Mouse (Mus musculus) c-Kit-negative CD71-positive TER-119-positive erythroid progenitor cells, embryonic 14.5 days (primary cell): ENCODE results near the gene Gpr19.

Experiments
- DNase-seq: peaks from one replicate; pipeline ENCODE4 v3.0.0-alpha.2; 2013; ENCODE audit warnings: low read depth, low spot score

The Gpr19 gene

DNA sequence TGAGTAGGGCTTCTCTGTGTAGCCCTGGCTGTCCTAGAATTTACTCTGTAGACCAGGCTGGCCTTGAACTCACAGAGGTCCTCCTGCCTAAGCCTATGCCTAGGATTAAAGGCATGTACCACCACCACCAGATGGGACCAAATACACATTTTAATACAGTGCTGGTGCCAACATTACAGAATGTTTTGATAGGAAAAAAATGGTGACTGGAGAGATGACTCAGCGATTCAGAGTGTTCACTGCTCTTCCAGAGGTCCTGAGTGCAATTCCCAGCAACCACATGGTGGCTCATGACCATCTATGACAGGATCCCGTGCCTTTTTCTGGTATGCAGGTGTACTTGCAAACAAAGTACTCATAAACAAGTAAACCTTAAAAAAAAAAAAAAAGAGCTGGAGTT, 48.9 kb downstream of the Gpr19 start:
- no peak for DNase-seq

DNA sequence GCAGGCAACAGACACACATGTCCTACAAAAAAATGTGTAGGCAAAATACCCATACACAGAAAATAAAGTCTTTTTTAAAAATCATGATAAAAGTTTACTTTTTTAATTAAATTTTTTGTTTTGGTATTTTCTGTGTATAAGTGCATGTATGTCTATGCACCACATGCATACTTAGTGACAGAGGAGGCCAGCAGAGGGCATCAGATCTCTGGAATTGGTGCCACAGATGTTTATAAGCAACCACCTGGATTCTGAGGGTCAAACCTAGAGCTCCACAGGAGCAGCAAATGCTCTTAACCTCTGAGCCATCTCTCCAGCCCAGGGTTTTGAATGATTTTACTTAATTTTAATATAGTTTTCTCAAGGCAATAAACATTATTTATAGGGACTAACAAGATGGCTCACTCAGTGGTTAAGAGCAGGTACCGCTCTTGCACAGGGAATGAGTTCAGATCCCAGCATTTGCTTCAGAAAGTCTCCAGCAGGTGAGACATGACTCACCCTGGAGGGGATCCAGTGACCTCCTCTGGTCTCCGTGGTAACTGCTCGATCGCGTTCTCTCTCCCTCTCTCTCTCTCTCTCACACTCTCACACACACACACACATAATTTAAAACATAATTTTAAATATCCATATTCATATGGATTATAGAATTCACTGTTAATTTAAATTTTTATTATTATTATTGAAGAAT, 50.0 kb downstream of the Gpr19 start:
- DNase-seq: peak; percentile 12

DNA sequence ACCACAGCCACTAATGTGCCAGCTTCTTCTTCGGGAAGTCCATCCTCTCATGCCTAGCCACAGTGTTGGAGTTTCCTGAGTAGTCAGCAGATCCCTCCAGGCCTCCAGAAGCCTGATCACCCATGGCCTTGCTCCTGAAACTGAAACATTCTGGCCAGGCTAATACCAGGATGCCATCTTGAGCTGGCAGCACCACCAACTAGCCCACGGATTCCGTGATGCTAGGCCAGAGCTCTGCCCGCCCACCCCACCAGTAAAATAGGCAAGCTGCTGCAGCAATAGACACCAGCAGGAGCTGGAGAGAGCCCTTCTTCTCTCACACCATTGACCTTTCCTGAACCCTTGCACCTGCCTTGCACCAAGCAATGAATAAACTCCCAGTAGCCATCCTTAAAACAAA, 50.8 kb downstream of the Gpr19 start:
- no peak for DNase-seq

DNA sequence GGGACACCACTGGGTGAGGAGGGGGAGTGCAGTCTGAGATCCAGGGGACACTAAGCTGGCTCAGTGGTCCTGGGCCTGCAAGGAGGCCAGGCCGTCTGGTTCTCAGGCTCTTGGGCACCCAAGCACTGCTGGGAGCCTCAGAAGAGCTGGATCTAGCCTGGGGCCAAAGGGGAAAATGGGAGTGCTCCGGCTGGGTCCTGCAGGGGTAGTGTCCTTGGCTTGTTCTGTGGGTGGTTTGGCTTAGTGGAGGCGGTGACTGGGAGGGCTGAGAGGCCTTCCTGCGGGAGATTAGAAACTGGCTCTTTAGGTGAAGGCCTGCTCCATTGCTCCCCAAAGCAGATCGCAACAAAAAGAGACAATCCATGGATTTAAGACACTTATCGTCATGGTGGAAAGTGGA, 52.1 kb downstream of the Gpr19 start:
- DNase-seq: no peak

DNA sequence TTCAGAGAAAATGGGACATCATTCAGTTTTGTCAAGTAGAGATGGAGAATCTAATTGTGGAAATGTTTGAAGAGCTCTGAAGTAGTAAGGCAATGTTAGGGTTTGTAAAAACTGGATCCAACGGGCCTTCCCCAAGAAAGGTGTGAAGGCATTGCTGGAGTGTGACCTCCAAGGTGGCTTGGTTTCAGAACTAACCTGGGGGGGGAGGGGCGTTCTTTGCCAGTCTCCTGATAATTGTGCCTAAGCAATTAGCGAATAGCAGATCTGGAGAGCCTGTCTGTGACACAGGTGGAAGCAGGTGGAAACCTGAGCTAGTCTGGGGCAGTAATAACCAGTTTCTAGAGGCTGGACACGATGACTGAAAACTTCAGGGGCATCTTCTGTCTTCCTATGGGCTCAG, 52.7 kb downstream of the Gpr19 start:
- DNase-seq: no peak

DNA sequence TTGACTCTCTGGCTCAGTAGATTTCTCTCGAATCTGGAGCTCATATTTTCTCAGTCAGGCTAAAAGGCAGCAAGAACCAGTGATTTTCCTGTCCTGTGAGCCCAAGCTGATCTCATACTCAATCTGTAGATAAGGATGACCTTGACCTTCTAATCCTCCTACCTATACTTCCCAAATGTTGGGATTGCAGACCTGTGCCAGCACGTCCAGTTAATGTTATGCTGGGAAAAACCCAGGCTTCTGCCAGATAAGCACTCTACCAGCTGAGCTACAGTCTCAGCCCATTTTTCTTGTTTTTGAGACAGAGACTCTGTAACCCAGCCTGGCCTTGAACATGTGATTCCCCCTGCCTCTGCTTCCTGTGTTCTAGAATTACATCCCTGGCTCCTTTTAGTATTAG, 58.0 kb downstream of the Gpr19 start:
- DNase-seq: no peak

DNA sequence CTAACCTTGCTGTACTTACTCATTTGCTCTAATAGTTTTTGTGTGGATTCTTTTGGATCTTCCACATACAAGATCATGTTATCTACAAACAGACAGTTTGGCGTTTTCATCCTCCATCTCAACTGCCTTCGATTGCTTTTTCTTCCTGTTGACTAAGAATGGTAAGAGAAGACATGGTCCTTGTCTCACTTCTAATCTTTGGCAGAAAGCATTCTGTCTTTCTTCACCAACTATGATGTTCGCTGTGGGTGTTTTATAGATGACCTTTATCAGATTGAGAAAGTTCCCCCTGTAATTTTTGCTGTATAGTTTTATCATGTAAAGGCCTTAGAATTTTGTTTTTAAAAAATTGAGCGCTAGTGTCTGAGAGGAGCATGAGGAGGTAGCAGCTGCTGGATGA, 60.3 kb downstream of the Gpr19 start:
- no peak for DNase-seq

DNA sequence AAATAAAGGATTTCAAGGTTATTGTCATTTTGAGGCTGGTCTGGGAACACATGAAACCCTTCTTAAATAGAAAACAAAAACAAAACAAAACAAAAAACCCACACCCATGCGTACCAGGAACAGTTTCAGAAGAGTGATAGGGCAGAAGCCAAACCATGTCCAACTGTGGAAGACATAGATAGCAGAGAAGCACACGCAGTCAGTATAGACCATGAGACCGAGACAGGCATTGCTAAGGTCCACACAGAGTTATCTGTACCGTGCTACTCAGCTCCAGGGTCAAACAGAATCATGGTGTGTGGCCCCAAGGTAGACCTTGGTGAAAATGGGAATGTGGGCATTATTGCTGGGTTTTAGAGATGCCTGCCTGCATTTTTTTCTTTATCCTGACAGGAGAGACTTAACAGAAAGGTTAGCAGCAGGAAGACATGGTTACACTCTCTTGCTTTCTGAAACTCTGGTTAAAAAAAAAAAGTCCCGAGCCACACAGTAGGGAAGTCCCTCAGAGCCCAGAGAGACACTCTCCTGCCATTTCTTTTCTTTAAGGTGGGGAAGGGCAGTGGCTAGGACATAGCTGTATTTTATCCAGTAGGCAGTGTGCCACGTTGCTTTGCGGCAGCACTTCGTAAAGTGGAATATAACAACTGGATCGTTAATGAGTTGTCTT, 63.7 kb downstream of the Gpr19 start:
- no peak for DNase-seq

DNA sequence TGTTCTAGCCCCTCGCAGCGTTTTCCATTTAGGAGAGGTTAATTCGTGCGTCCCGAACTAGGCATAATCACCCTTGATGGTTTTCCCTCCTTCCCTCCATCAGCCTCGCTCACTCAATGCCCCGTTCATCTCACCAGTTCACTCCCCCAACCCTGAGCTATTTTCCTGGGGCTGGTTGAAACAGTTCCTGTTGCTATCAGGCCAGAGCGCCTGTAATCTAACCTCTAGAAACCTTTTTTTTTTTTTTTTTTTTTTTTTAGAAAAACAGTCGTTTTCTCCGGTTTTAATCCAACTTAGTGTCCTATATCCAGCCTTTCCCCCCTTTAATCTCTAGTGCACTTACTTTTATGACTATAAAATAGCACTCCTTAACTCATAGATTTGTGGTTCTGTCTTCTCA, 67.6 kb downstream of the Gpr19 start:
- DNase-seq: no peak

DNA sequence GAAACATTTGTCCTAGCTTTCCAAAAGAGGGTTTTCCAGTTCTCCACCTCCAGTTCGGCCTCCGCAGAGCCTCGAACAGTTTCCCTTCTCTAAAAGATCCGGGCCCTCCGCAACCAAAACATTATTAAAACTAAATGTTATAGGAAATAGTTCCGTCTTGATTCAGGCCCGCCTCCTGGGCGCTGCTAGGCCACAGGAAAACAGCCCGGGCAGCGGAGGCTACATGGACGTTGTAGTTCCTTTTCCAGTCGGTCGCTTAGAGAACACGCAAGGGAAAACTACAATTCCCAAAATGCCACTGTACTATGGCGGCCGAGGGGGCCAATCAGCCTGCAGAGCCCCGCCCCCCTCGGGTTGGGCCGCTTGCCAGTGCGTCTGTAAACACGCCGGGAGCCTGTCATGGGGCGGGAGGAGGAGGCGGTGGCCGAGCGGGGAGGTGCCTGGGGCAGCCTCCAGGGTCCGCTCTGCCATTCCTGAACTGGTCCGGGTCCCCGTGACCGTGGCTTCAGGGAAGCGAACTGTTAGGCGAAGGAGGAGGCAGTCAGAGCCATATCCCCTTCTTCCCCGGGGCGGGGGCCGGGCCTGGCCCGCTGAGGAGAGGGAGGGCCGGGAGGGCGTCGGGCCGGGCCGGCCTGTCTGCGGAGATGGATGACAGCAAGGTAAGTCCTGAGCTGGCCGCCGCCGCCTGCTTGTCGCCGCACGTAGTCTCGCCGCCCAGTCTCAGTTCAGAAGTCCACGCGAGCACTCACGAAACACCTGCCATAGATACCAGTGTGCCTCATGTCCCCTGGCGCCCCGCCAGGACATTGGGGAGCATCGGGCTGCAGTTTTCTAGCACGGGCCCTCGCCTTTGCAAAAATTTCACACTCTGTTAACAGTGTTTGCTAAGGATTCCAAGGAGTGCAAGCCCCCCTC, 68.3 kb downstream of the Gpr19 start, which contains the start of gene Crebl2:
Crebl2 (plus strand) TSS at position 369 of the 915 bp plus-strand sequence.
- peak; percentile 97 for DNase-seq

DNA sequence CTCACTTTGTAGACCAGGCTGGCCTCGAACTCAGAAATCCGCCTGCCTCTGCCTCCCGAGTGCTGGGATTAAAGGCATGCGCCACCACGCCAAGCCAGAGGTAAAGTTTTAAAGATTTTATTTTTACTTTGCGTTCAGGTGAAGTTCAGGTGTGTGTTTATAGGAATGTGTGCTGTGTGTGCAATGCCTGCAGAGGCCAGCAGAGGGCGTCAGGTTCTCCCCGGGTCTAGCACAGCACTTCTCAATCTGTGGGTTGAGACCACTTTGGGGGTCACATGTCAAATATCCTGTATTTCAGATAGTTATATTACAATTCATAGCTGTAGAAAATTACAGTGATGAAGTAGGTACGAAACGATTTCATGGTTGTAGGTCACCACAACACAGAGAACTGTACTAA, 75.5 kb downstream of the Gpr19 start:
- peak; percentile 6 for DNase-seq

DNA sequence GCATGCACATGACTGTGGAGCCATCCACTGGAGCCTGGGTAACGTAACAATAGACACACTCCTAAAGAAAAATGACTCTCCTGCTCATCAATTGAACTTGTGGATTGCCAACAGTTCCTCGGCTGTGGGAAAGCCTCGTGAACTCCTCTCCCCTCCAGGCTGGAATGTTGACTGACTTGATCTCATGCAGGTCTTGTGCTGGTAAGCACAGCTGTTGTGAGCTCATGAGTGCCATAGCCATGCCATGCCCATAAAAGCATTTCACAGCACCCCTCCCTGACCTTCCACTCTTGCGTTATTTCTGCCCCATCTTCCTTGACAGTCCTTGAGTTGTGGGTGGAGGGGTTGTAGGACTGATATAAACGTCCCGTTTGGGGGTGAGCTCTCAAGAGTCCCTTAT, 78.0 kb downstream of the Gpr19 start:
- no peak for DNase-seq

DNA sequence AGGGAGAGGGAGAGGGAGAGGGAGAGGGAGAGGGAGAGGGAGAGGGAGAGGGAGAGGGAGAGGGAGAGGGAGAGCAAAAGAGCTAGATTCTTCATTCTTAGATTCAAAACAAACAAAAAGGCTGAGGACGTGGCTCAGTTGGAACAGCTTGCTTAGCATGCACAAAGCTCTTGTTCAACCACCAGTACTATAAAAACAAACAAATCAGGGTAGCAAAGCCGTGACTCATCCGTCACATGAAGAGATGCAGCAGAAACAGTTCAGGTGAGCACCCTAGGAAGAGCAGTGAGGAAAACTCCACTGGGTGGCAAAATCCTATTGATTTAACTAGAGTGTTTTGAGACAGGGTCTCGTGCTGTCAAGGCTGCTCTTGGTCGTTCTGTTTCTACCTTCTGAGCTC, 78.6 kb downstream of the Gpr19 start:
- DNase-seq: no peak
